Mouse (Mus musculus) heart, postnatal 0 days (tissue): ENCODE measurements at regions not wholly inside any gene's neighbourhood (a gene's known extent, or its start where the extent isn't known, plus 50 kb on each side); places are given as distances from the start of the nearest gene placed in this dataset.

ENCODE experiments used
- CTCF ChIP-seq: IDR thresholded peaks from 2 replicates; pipeline ENCODE4 v1.5.1; 2016; ENCODE audit warnings: antibody characterized with exemption, control low read depth, low read depth
- EP300 ChIP-seq: IDR thresholded peaks from 2 replicates; pipeline ENCODE4 v1.6.1; 2016; ENCODE audit warnings: antibody characterized with exemption, low read depth

DNA sequence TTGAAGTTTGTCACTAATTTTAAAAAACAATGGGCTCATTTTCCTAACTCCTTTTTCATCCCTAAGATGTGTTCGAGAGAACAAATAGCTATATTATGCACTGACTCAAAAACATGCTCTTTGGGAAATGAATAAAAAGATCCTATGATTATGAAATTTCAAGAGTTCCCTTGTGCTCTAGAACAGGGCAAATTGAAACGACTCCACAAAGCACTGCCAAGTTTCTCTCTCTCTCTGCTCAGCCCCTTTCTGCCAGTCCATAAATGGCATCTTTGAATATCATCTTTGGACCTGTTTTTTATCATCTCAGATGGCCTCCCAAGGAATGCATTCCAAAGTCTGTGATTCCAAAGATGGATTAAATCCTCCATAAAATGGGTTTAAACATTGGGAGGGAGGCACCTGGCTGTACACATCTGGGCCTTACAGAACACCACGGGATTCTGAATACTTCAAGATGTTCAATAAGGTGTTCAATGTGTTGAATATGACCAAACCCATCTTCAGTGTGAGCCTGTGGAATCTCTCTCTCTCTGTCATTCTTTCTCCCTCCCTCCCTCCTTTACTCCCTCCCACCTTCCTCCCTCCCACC is 528.0 kb upstream of the Atp11b start:
- no peak for TF ChIP-seq CTCF
- TF ChIP-seq EP300: no peak
